Mouse (Mus musculus) adrenal gland, adult 2 months (tissue): ENCODE measurements at regions not wholly inside any gene's neighbourhood (a gene's known extent, or its start where the extent isn't known, plus 50 kb on each side); places are given as distances from the start of the nearest gene placed in this dataset.

Experiments used
- DNase-seq: peaks from one replicate; pipeline ENCODE4 v3.0.0; 2021

DNA sequence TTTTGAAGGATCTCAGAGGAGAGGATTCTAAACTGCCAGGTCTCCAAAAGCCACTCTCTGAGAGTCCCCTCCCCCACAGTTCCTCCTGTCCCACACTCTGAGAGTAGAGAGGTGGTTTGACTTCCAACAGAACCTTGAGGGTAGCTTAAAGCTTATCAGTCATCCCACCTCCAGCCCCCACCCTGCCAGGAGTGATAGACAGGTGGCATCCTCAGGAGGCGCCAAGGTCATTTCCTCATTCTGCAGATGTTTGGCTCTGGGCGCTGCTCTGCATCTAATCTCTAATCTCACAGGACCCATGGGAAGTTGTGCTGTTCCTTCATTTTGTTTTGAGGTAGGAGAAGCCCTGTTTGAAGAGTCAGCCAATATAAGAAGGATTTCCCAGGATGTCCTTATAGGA, 96.2 kb downstream of the Hes1 start:
- DNase-seq = no peak

DNA sequence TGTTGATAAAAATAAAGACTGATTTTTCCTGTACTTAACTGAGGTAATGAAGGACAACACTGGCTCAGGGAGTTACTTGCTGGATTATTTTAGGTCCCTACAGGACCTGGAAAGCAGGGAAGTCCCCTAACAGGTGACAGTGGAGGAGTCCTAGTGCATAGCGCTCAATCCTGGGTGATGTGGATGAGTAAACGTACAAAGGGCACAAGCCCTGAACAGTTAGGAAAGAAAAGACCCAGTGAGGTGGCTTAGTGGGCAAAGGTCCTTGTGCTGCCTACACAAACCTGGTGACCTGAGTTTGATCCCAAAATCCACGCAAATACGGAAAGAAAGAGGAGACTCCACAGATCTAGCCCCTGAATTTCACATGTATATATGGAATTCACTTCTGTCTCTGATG, 99.1 kb downstream of the Hes1 start:
- DNase-seq = no peak

DNA sequence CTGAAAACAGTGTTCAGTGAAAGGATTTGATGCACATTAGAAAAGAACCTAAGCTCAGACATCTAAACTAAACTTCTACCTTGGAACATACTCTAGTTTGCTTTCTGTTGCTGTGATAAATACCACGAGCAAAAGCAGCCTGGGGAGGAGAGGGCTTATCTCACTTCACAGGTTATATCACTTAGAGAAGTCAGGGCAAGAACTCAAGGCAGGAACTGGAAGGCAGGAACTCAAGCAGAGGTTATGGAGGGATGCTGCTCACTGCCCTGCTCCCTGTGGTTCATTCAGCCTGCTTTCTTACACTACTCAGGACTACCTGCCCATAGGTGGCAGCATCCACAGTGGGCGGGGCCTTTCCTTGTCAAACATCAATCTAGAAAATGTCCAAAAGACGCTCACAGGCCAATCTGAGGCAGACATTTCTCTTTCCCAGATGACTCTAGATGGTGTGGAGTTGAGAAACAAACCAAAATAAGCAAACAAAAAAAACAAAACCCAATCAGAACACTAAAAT, 101.5 kb downstream of the Hes1 start:
- no peak for DNase-seq

DNA sequence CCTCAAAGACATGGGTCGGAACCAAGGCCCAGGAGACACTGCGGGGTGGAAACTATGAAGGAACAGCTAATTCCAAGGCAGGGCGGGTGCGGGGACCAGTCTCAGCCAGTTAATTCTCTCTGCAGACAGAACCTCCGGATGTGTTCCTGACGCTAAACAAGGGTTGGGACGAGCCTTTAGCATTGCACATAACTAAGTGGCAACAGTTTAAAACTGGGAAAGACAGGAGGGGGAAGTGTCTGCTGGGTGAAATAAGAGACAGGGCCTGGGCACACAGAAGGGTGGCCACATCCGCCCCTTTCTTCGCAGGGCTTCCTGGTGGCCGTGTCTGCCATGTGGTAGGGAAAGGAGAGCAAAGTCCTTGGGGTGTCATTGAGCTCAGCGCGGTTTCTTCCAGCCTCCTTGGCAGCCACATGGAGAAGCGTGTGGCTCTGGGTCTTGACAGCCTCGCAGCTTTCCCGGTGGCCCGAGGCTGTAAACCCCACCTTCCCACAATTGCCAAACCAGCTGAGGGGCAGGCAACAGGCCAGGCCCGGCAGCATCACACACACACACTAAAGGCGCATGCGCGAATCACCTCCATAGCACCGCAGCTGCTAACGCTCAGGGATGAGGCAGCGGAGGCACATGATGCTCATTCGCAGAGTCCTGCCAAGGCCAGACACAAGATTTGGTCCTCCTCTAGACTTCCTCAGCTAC, 95.8 kb downstream of the Cpn2 start:
- no peak for DNase-seq

DNA sequence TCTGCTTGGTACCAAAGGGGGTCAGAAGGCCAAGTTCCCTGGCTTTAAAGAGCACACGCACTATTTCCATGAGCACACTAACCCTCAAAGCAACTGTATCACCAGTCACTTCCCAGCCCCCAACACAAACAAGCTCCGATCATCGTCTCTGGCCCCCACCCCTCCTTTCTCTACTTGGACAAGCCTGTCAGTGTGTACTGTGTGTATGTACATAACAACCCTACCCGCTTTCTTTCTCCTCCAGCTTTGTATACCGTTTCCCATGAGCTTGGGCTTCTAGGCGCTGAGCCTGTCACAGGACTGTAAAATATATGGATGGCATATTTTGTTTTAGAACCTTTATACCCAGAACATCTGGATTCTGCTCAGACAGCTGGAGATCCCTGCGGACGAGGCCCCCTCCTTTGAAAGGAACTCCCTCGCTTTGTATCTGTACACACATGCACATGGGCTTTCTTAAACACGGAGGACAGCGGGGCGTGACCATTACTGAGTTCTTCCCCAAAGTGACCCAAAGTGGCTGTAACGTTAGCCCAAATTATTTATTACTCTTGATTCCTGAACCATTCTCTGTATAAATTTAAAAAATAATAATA, 95.1 kb downstream of the Cpn2 start:
- DNase-seq = no peak

DNA sequence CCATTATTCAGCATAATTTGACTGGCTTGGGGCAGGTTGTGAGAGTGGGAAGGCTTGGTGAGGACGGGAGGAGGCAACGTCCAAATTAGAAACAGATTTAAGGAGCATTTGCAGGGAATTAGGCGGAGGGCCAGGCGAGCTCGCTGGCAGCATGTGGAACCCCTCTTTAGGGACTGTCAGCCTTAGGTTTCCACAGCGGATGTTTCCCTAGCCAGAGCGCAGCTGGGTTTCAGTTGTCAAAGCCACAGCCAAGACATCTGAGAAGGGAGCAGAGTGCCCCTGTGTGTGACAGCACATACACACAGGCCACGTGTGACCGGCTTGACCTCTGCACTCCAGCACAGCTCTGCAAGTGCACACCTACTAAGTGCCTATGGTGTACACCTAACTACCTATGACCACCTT, 94.5 kb downstream of the Cpn2 start:
- DNase-seq = no peak

DNA sequence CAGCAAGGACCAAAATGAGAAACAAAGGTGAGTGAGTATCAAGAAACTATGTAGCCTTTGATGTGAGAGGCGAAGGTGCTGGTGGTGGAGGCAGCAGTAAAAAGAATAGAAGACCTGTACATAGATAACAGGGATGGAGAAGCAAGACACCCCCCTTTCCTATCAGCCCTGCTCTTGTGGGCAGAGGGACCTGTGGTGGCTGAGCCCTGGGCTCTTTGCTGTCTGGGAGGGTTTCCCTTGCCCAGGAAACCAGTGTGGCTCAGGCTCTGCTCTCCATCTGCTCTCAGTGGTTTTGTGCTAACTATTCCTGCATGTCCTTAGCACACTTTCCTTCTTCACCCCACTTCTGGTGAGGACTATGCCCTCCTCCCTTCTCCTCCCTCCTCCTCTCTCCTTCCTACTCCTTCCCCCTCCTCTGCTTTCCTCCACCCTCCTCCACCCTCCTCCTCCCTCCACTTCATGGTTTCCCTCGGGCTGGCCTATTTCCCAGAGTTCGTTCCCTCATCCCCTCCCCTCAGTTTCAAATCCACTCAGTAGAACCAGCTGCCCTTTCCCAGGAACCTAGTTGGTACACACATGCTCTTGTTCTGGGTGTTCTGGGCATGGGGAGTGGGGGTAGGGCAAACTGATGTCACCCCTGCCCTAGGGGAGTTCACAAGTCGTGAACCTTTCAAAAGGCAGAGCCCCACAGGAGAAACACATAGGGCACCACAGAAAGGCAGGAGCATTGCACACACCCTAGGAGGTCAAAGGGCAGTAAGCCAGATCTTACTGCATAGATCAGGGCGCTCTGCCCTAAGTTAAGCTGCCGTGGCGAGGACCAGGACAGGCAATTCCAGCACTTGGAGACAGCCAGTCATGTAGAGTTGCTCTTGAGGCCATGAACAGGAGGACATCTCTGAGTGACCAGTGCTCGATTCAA, 93.1 kb downstream of the Cpn2 start:
- no peak for DNase-seq

DNA sequence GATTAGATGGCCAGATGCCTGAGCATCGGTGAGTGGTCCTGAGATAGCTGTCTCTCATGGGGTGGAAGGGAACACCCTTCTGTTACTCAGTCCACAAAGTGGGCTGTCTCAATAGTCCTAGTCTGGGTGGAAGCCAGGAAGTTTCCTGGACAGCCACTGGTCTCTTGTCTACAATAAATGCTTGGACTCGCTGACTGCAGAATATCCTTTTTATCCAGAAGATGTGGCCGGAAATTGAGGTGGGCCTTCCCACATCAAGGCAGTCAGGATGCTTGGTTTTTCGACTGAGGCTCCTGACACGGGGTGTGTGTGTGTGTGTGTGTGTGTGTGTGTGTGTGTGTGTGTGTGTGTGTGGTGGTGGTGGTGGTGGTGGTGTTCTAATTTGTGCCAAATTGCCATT, 91.0 kb downstream of the Cpn2 start:
- DNase-seq = no peak

DNA sequence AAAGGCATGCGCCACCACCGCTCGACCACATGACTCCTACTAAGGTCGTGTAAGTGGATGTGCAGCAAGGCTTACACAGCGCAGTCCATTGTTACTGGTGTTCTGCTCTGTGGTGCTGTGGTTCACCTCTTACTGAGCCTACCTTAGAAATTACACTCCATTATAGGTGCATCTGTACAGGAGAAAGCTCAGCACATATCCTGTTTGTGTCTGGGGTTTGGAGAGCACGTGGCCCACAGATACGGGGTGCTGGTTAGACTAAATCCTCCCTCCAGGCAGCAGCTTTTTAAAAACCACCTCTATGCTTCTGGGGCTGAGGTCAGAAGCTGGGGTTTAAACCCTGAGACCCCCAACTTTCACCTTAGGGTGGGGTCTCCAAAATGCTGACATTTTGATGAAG, 89.5 kb downstream of the Cpn2 start:
- DNase-seq = no peak

DNA sequence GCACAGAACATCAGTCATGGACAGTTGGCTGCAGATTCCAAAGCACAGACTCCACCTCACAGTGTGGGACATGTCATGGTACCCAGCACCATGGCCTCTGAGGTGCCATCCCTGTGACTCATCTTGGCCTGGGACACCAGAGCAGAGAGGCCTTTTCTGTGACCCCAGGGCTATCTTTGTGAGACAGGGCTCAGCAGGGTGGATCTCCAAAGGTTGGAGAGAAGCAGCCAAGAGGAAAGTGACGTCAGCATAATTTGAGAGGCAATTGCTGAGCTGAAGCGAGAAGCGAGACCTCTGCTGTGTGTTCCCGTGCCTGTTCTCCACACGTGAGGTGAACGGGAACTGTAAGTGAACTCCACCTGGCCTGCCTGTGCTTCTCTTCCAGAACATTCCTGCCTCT, 88.7 kb downstream of the Cpn2 start:
- DNase-seq = no peak

DNA sequence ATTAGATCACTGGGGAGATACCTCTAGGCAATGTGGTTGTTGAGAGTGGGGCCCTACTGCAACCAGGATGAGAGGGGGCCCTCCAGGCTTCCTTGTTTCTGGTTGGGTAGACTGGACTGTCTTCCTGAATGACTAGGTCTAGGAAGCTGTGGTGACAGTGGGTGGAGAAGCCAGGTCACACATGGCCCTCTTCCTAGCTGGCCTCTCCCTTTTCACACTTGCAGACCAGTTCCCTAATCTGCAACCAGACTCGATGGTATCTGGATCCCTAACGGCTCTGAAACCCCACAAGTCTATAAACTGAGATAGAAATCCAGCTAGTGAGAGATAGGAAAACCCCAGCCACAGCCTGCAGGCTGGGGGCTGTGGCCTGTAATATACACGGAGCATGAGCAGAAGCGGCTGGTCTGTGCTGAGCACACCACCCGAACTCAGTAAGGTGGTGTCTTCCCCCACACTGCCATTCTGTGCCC, 87.8 kb downstream of the Cpn2 start:
- no peak for DNase-seq

DNA sequence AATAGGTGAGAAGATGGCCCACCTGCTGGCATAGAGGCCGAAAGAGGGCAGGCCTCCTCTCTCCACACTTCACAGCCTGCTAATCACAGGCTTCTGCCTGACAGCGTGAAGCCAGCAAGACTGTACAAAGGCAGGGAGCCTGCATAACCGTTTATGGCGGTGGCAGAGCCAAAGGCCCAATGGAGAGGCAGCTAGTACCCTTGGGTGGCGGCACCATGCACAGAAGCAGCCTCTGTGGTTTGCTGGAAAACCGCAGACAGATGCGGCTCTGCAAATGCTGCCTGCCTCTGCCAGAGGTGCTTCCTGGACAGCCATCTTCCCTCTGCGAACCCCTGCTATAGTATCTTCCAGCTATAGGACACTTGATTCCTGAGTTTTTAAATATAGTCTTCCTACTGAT, 86.2 kb downstream of the Cpn2 start:
- DNase-seq = no peak

DNA sequence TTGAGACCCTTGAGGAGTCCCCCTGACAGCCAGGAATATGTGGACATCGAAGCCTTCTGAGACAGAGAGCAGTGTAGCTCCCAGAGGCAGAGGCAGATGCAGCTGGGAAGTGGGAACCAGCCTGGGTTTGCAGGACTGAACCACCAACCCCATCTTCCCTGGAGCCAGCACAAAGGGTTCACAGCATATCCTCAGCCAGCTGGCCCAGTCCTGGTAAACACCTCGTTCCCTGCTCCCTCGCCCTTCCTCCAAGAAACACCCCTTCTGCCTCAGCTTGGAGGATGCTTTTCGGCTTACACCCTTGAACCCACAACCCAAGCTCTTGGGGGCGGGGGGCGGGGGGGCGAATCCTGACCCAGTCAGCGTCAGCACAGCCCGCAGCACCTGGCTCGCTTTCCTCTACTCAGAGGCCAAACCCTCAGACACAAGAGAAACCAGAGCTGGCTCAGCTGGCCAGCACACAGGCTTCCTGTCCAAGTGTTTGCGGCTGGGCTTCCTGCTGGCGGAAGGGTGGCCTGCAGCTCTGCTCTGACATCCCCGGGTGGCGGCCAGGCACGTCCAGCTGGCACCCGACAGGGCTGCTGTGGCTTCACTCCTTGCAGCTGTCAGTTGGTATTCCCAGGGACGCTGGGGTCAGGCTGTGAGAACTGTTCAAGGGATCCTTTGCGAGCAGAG, 82.6 kb downstream of the Cpn2 start:
- DNase-seq = peak; percentile 82

DNA sequence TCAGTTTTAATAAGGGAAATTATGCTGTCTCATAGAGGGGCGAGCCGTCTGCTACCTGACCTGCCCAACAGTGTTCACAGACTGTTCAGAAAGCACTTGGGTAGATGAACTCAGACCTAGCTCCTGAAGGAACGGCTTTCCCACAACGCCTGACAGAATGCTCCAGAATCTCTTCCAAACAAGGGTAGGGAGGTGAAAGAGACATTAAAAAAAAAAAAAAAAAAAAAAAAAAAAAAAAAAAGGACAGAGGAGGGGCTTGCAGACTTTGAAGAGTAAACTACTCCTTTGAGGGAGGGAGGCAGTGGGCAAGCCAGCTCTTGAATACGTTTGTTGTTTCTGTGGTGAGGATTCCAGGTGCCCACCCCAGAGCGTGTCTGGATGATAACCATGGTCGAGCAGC, 81.6 kb downstream of the Cpn2 start:
- DNase-seq = no peak

DNA sequence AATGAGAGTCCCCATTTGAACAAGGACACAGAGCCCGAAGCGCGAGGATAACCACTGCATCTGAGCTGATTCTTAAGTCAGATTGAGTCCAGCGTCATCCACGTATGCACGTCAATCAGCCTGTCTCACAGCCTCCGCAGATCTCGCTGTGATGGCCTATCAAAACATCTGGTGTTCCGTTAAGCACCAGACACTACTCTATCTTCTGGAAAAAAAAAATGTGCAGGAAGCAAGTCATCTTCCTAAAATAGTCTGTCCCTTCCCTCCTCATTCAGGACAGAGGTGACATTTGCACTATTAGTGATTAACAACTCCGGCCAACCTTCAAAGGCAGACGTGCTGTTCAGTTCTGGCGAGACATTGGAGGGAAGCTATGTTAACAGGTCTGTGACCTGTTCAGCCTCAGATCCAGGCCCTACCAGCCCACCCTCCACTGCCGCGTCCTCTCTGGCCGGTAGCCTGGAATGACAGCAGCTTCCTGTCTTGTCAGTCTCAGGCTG, 81.0 kb downstream of the Cpn2 start:
- peak; percentile 73 for DNase-seq

DNA sequence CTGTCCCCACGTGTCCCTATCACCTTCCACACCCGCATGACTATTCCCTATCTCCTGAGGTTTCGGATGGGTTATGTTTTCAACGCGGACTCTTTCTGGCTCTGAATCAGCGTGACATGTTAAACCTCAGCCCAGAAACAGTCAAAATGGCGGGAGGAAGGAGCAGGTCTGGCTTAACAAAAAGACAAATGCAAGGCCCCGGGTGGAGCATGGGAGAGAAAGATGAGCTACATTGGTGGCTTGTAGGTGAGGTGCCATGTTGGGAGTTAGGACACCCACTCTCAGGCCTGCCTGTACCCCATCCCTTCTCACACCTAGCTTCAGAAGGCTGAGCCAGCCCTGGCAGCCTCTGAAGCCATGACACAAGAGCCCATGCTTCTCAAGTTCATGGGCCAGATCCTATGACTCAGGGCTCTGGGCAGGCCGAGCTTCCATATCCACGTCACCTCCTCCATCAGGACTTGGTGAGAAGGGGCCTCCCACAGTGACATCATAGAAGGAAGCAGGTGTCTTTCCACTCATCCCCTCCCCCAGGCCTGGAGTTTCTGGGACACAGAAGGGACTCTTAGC, 80.5 kb downstream of the Cpn2 start:
- peak; percentile 84 for DNase-seq

DNA sequence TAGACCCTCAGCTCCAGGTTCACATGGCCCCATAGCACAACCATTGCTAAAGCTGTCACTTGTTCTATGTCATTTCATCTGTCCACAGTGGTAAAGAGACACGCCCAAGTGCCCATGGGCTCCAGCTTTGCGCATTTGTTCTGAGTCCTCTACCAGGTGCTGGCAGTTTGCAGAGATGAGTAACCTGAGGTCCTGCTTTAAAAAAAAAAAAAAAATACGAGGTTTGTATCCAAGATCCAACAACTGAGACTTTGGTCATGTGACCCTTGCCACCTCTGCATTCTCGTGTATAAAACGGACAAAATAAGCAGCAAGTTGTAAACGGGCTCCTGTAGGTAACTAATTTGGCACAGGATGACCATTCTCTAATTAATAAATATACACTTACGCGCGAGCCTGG, 79.9 kb downstream of the Cpn2 start:
- no peak for DNase-seq

DNA sequence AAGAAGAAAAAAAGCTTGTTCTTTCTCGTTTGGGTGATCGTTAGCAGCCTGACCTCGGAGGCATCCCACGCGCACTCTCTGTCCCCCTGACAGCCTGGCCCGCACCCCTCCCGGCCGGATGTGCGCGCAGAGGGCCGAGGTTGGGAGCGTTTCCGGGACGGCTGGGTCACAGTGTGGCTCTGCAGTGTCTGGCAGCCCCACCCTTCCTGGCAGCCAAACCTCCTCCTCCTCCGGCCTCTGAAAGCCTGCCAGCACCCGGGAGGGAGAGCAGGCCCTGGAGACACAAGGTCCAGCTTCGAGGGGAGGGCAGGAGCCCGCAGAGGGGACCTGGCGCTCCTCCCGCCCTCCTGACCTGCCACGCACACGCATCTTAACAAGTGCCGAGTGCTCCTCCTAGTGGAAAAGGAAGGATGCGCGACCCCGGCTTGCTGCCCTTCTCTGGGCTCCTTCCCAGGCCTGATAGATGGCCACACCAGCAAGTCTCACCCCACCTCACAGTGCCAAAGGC, 79.3 kb downstream of the Cpn2 start:
- DNase-seq = peak; percentile 99

DNA sequence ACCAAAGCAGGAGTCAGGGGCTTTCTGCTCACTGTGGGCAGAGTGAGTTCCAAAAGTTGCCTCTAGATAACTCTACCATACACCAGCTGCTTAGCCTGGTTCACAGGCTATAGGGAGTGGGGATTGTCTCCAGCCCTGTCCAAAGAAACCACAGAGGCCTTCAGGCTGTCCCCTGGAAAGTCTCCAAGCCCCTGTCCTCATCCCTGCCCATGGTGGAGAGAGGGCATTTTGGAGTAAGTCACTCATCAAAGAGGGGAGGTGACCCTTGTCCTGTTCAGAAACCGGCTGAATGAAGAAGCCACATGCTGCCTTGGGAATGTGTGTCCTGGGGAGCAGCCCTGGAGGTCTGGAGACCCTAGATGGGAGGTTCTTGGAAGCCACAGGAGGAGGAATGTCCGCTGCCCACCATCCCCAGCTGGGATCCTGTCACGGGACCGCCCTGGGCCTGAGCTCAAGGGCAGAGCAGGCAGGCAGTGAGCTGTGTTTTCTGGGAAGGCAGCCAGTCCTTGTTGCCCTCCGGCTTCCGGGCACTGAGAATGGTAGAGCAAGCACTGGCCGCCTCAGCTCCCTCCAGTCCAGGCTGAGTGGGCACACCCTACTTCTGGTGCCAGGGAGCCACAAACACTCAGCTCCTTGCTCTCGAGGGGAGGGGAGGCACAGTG, 78.4 kb downstream of the Cpn2 start:
- peak; percentile 94 for DNase-seq

DNA sequence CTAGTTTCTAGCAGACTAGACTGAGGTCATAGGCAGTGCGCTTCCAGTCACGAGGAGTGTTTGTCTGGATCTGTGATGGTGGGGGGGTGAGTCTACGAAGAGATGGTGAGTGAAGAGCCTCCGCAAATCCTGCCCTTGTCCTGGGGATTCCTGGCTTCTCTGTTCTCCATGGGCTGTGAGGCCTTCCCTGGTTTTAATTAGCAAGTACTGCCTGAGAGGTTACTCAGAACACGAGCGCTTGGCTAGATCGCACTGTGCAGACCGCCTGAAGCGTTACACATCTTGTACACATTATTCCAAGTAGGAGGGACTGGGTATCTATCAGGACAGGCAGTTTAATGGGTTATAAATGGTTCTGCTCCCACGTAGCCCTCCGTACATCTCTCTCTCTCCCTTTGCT, 76.9 kb downstream of the Cpn2 start:
- DNase-seq = no peak

DNA sequence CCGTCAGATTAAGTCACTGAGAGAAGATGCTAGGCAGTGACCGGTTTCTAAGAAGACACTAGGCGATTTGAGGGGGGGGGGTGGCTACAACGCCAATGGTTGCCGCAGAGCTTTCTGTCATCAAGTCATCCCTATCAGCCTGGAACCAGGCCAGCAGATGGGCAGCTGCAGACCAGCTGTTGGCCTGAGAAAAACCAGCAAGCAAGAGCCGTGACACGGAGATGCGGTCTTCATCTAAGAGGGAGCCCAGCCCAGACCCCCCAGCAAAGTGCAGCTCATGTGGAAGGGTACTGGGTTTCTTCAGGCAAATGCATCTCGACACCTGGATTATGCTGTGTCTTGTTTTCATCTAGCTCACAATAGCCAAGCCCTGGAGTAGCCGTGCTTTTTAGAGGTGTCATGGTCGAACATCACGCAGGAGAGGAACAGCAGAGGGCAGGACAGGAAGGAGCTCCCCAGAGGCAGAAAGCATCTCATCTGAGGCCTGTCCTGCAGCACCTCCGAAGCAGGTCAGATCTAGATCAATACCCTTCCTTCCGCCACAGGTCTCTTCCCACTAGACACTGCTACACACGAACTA, 76.3 kb downstream of the Cpn2 start:
- no peak for DNase-seq
